8 mouse cellular contexts compared by ENCODE assay signal in the genomic region with DNA sequence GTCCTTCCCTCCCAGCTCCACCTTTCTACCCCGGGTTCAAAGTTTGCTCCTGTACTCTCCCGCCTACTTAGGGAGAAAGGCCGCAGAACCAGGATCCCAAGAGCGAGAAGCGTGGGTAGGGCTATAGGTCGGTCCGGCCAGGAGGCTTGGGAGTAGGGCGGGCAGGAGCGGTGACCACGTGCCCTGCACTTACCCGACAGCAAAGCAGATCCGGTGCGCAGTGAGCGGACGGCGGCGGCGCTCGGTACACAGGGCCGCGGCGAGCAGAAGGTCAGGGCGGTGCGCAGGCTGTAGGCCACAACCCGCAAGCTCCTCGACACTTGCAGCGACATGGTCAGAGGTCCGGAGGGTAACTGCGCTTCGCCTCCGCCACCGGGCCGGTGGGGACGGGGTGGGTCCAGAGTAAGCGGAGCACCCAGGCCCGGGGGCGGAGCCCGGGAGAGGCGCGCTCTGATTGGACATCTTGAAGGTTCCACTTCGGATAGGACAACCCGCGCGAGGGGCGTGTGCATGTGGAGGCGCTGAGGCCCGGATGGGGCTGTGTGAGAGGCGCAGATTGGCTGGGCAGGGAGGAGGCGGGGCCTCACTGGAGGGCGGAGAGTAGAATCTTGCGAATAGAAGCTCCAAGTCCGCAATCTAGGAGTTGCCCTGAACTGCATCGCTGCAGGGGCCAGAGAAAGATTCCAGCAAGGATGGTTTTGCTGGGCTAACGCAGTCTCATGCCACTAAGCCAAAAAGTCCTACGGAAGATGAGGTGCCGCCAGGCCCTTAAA. TPM values are rescaled to one million over a fixed set of nuclear protein-coding genes. Genes with fewer than 3 reads are reported as not detected.
DNase-seq lines count a peak whose midpoint lies in the region; ATAC-seq and TF ChIP-seq lines count a peak whose summit lies in the region.

A gene (minus strand): TSS at position 443 of the 773 bp plus-strand sequence.

- H3K4me1 ChIP-seq in ES-E14 (ENCODE audit: control insufficient read depth in 2 of 2, insufficient read depth in 2 of 2, low read length in 2 of 2, poor library complexity in 1 of 2) = peaks cover 3 to 7% of the 10 kb centered on the region in 2 experiments; a peak in 3 of 4 replicates
- peaks cover 16% of the 10 kb centered on the region for H3K4me1 ChIP-seq in forebrain, embryonic 15.5 days
- H3K4me1 ChIP-seq in lung, adult 2 months (ENCODE audit: control insufficient read depth, insufficient read depth, low read length) = peaks cover 5% of the 10 kb centered on the region

- WGBS in forebrain, embryonic 15.5 days = under 1% methylated on average over 56 of the region's 56 CpGs
- WGBS in lung, adult 2 months = under 1% methylated on average over 56 of the region's 56 CpGs

- H3K9me3 ChIP-seq in ES-E14 (ENCODE audit: control insufficient read depth, insufficient read depth, low read depth, low read length) = no peaks in the 10 kb centered on the region
- H3K9me3 ChIP-seq in forebrain, embryonic 15.5 days = no peaks in the 10 kb centered on the region

- H3K36me3 ChIP-seq in ES-E14 (ENCODE audit: control insufficient read depth, insufficient read depth, low read length, poor library complexity, severe bottlenecking) = peaks cover 9% of the 10 kb centered on the region
- no peaks in the 10 kb centered on the region for H3K36me3 ChIP-seq in forebrain, embryonic 15.5 days

- peak within 1 kb of the TSS; percentile 77 to 87 for H3K4me3 ChIP-seq in ES-E14 (ENCODE audit: insufficient read depth in 1 of 2, low read depth in 1 of 2, low read length in 2 of 2, poor library complexity in 1 of 2, severe bottlenecking in 1 of 2)
- peak within 1 kb of the TSS; percentile 57 for H3K4me3 ChIP-seq in forebrain, embryonic 15.5 days
- H3K4me3 ChIP-seq in lung, adult 2 months (replicated peaks; ENCODE audit: extremely low read depth, low read depth, low read length) = peak within 1 kb of the TSS; percentile 86

- H3K27ac ChIP-seq in ES-E14 (ENCODE audit: insufficient read depth, low read depth, low read length, poor library complexity, severe bottlenecking) = peak within 1 kb of the TSS; percentile 26
- peak within 1 kb of the TSS; percentile 16; the same call in 1 of the 2 replicates for H3K27ac ChIP-seq in forebrain, embryonic 15.5 days (replicated peaks)

- peak within 1 kb of the TSS; percentile 88 for H3K4me2 ChIP-seq in forebrain, embryonic 15.5 days (replicated peaks)

- in situ Hi-C loops in ES-E14 (cut with MboI; ENCODE audit: low sequenced_read_pairs in 2 of 2, unreplicated experiment in 2 of 2) = no loop called here

- DNase-seq in ES-E14 (ENCODE audit: low read depth, low spot score) = peak; percentile 99
- DNase-seq in cerebellum, adult 11-12 months = peak; percentile 98
- peak; percentile 99 for DNase-seq in heart, postnatal 25 days (ENCODE audit: low spot score)
- DNase-seq in layer of hippocampus, adult 18-20 months (ENCODE audit: low spot score in 2 of 2) = peak; percentile 98 to 99
- DNase-seq in lung, adult 2 months = peak; percentile 98
- DNase-seq in thymus, adult 18-20 months = peak; percentile 98

- peak; percentile 78; the same call in 1 of the 2 replicates for TF ChIP-seq POLR2A in lung, adult 2 months (IDR thresholded peaks at IDR 0.05; ENCODE audit: borderline replicate concordance, extremely low read depth, low read depth, low read length)

- TF ChIP-seq CTCF in lung, adult 2 months (IDR thresholded peaks at IDR 0.05; ENCODE audit: insufficient read depth, low read length) = no peak

- no peaks in the 10 kb centered on the region for H3K27me3 ChIP-seq in forebrain, embryonic 15.5 days

- ATAC-seq in forebrain, embryonic 15.5 days (replicated peaks) = peak; percentile 100
- ATAC-seq in neutrophil, adult 5-6 weeks (ENCODE audit: extremely low read depth, insufficient number of reproducible peaks, low FRiP score, poor library complexity, severe bottlenecking) = peak; percentile 98

- intact Hi-C loops in heart, postnatal 25 days (cut with DNase I) = no loop called here

- H3K9ac ChIP-seq in ES-E14 (ENCODE audit: insufficient read depth, low read depth, low read length, poor library complexity, severe bottlenecking) = peak within 1 kb of the TSS; percentile 86
- peak within 1 kb of the TSS; percentile 49 for H3K9ac ChIP-seq in forebrain, embryonic 15.5 days (replicated peaks)

TF ChIP-seq in ES-E14, 5 proteins besides CTCF, POLR2A, EP300 and RAD21:
- TF ChIP-seq MAFK (IDR thresholded peaks at IDR 0.05; ENCODE audit: insufficient read depth, low read depth, low read length) (no peak), CHD2 (IDR thresholded peaks at IDR 0.05; ENCODE audit: low read depth, low read length) (no peak), ZNF384 (IDR thresholded peaks at IDR 0.05; ENCODE audit: low read depth, low read length) (no peak), ZC3H11A (IDR thresholded peaks at IDR 0.05; ENCODE audit: borderline replicate concordance, low read depth, low read length) (no peak), HCFC1 (IDR thresholded peaks at IDR 0.05; ENCODE audit: borderline replicate concordance, insufficient read depth, low read length) (no peak)

RNA-seq across cellular contexts. Expression of the gene that starts here (rescaled TPM):
- total RNA-seq in ES-E14 (2012; rRNA removed) = 134 and 195 TPM in 2 replicates
- 78.3 and 83.0 TPM in 2 replicates for polyA plus RNA-seq in forebrain, embryonic 15.5 days (2015; fragmentation: Nextera tagmentation; extraction: Ambion mirVana)
- total RNA-seq in heart, postnatal 25 days (2021) = 10 to 100 TPM; 47.1 to 50.5 TPM
- total RNA-seq in layer of hippocampus, adult 18-20 months (2021) = 10 to 100 TPM; 43.9 to 50.1 TPM
- 10.2 and 14.7 TPM in 2 replicates for polyA plus RNA-seq in lung, adult 2 months (2012; rRNA removed)
- total RNA-seq in neutrophil, adult 5-6 weeks (2017) = 4.7 and 10.5 TPM in 2 replicates

Comparison
In these comparisons a context has a peak if more than half of its experiments do, and no peak if none do; other contexts are left out.
1. Peak in every context shown above with its lines: DNase-seq, ATAC-seq, H3K4me3 ChIP-seq and H3K27ac ChIP-seq.